25 mouse cellular contexts compared by ENCODE assay signal in the genomic region with DNA sequence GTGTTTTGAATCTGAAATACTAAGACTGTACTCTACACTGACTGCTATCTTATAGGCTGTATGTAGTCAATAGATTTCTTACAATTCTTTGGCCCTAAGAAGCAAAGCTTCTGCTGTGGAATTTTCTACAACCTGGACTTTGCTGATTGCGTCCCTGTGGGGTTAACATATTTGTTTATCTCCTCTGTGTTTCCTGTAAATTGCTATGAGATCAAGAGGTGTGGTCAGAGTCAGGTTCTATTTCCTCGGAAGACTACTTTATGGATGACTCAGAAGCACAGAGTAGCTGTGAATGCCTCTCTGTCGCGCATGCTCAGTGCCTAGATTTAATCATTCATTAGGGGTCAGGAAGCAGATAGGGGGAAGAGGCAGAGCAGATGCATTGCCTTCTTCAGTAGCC. TPM values are rescaled to one million over a fixed set of nuclear protein-coding genes. Genes with fewer than 3 reads are reported as not detected.
DNase-seq lines count a peak whose midpoint lies in the region; ATAC-seq lines count a peak whose summit lies in the region.
"Had no signal": no experiment of that assay in that cellular context is flagged by ENCODE, and none has a peak within 500 bp of the region (broad histone marks: within the 10 kb centered on the region; RNA-seq: fewer than 3 reads in every experiment).

No protein-coding gene starts in this region.

- no peak for ATAC-seq in liver, embryonic 11.5 days (replicated peaks; ENCODE audit: low FRiP score)
- ATAC-seq in liver, embryonic 12.5 days, result peak; percentile 74
- peak; percentile 89 for ATAC-seq in megakaryocyte-erythroid progenitor cell, adult 5-6 weeks (replicated peaks; ENCODE audit: low FRiP score, low TSS enrichment, poor library complexity, severe bottlenecking)
- ATAC-seq: forebrain, embryonic 13.5 days; inflammation-experienced regulatory T-cells, adult 6 months; lung, postnatal 0 days; midbrain, embryonic 15.5 days had no signal

- no peak overlapping the region for H3K9ac ChIP-seq in liver, embryonic 11.5 days (ENCODE audit: low read depth, low read length)
- no peak overlapping the region for H3K9ac ChIP-seq in liver, embryonic 12.5 days
- H3K9ac ChIP-seq: forebrain, embryonic 13.5 days; limb, embryonic 15.5 days; midbrain, embryonic 15.5 days; neural tube, embryonic 15.5 days had no signal

- H3K4me3 ChIP-seq in liver, embryonic 11.5 days (ENCODE audit: low read depth, low read length), result no peak overlapping the region
- H3K4me3 ChIP-seq in liver, embryonic 12.5 days, result no peak overlapping the region
- H3K4me3 ChIP-seq: embryonic facial prominence, embryonic 10.5 days; forebrain, embryonic 13.5 days; heart, embryonic 10.5 days; layer of hippocampus, adult 2 months; limb, embryonic 15.5 days; megakaryocyte, embryonic 14.5 days; midbrain, embryonic 15.5 days; myocyte; neural tube, embryonic 15.5 days had no signal

- no peaks in the 10 kb centered on the region for H3K4me1 ChIP-seq in liver, embryonic 11.5 days (replicated peaks; ENCODE audit: control insufficient read depth, insufficient read depth, low read length)
- H3K4me1 ChIP-seq in liver, embryonic 12.5 days, result peaks cover 16% of the 10 kb centered on the region
- H3K4me1 ChIP-seq: embryonic facial prominence, embryonic 10.5 days; forebrain, embryonic 13.5 days; heart, embryonic 10.5 days; limb, embryonic 15.5 days; midbrain, embryonic 15.5 days; neural tube, embryonic 15.5 days had no signal

- no peaks in the 10 kb centered on the region for H3K9me3 ChIP-seq in liver, embryonic 11.5 days (ENCODE audit: control insufficient read depth, low read length)
- no peaks in the 10 kb centered on the region for H3K9me3 ChIP-seq in liver, embryonic 12.5 days (replicated peaks)
- H3K9me3 ChIP-seq: embryonic facial prominence, embryonic 10.5 days; forebrain, embryonic 13.5 days; heart, embryonic 10.5 days; limb, embryonic 15.5 days; megakaryocyte, embryonic 14.5 days; midbrain, embryonic 15.5 days; neural tube, embryonic 15.5 days had no signal

- intact Hi-C loops in heart, postnatal 25 days (cut with DNase I), result no loop called here

- H3K36me3 ChIP-seq in liver, embryonic 11.5 days (ENCODE audit: control insufficient read depth, insufficient read depth, low read length), result no peaks in the 10 kb centered on the region
- H3K36me3 ChIP-seq in liver, embryonic 12.5 days, result no peaks in the 10 kb centered on the region
- H3K36me3 ChIP-seq: embryonic facial prominence, embryonic 10.5 days; heart, embryonic 10.5 days; limb, embryonic 15.5 days; midbrain, embryonic 15.5 days; neural tube, embryonic 15.5 days had no signal

- H3K27ac ChIP-seq in liver, embryonic 11.5 days (ENCODE audit: low read depth, low read length), result no peak overlapping the region
- H3K27ac ChIP-seq in liver, embryonic 12.5 days, result 0 out of 2 replicates have a peak overlapping the region, but pooled peaks have one; percentile 20
- H3K27ac ChIP-seq: embryonic facial prominence, embryonic 10.5 days; forebrain, embryonic 13.5 days; heart, embryonic 10.5 days; layer of hippocampus, adult 2 months; limb, embryonic 15.5 days; midbrain, embryonic 15.5 days; neural tube, embryonic 15.5 days had no signal

- no peak overlapping the region for H3K4me2 ChIP-seq in liver, embryonic 11.5 days
- H3K4me2 ChIP-seq in liver, embryonic 12.5 days, result no peak overlapping the region
- H3K4me2 ChIP-seq: forebrain, embryonic 13.5 days; limb, embryonic 15.5 days; midbrain, embryonic 15.5 days; neural tube, embryonic 15.5 days had no signal

- no peaks in the 10 kb centered on the region for H3K27me3 ChIP-seq in liver, embryonic 11.5 days (replicated peaks; ENCODE audit: control insufficient read depth, insufficient read depth, low read length)
- no peaks in the 10 kb centered on the region for H3K27me3 ChIP-seq in liver, embryonic 12.5 days (replicated peaks)
- H3K27me3 ChIP-seq: forebrain, embryonic 13.5 days; limb, embryonic 15.5 days; megakaryocyte, embryonic 14.5 days; midbrain, embryonic 15.5 days; neural tube, embryonic 15.5 days had no signal

- WGBS in liver, embryonic 11.5 days, result 42% methylated on average over 4 of the region's 4 CpGs
- 30% methylated on average over 4 of the region's 4 CpGs for WGBS in liver, embryonic 12.5 days (ENCODE audit: insufficient replicate concordance)

- DNase-seq in liver, result peak; percentile 14
- DNase-seq in liver, embryonic 11.5 days (ENCODE audit: low spot score), result no peak
- peak; percentile 5 for DNase-seq in brain, adult 2 months (ENCODE audit: low read depth, low spot score)
- DNase-seq in heart, postnatal 25 days (ENCODE audit: low spot score), result no peak
- DNase-seq in right cerebral cortex, postnatal 14 days, result no peak
- DNase-seq in lung, postnatal 36 days, result no peak
- DNase-seq: cerebellum, adult 11 months; cerebellum, postnatal 36 days; gastrocnemius, postnatal 36 days; kidney, adult 8-10 months; kidney, postnatal 14 days; right cerebral cortex, postnatal 25 days had no signal

RNA-seq across cellular contexts. Expression of a gene that starts 10.1 kb away (rescaled TPM):
- 7.4 and 10.2 TPM in 2 replicates for polyA plus RNA-seq in liver, embryonic 11.5 days (2014; fragmentation: Nextera tagmentation; extraction: Ambion mirVana)
- 9.9 and 11.4 TPM in 2 replicates for polyA plus RNA-seq in liver, embryonic 12.5 days (2016; fragmentation: Nextera tagmentation; extraction: Ambion mirVana)
- total RNA-seq in megakaryocyte-erythroid progenitor cell, adult 5-6 weeks (2014; fragmentation: Nextera tagmentation), result 8.0 and 10.8 TPM in 2 replicates
- 8.1 and 31.5 TPM in 2 replicates for total RNA-seq in megakaryocyte-erythroid progenitor cell, adult 5-6 weeks (2017)
- under 1 TPM; 0.17 to 0.34 TPM for total RNA-seq in heart, postnatal 25 days (2021)

RNA-seq across cellular contexts. Expression of a gene that starts 32.8 kb away (rescaled TPM):
- 25.4 and 26.7 TPM in 2 replicates for polyA plus RNA-seq in liver, embryonic 11.5 days (2014; fragmentation: Nextera tagmentation; extraction: Ambion mirVana)
- 23.1 and 23.3 TPM in 2 replicates for polyA plus RNA-seq in liver, embryonic 12.5 days (2016; fragmentation: Nextera tagmentation; extraction: Ambion mirVana)
- 63.1 and 65.0 TPM in 2 replicates for total RNA-seq in megakaryocyte-erythroid progenitor cell, adult 5-6 weeks (2014; fragmentation: Nextera tagmentation)
- total RNA-seq in megakaryocyte-erythroid progenitor cell, adult 5-6 weeks (2017), result 117 and 131 TPM in 2 replicates
- total RNA-seq in heart, postnatal 25 days (2021), result 1 to 10 TPM; 4.8 to 5.2 TPM

Comparison
In these comparisons a context has a peak if more than half of its experiments do, and no peak if none do; other contexts are left out.
1. DNase-seq: peak in liver (single experiment) and brain, adult 2 months (single experiment); none in liver, embryonic 11.5 days (single experiment), heart, postnatal 25 days (single experiment), right cerebral cortex, postnatal 14 days (single experiment) and lung, postnatal 36 days (single experiment).
2. RNA of a gene that starts 10.1 kb away (total RNA-seq): 8.0 to 31.5 TPM in megakaryocyte-erythroid progenitor cell, adult 5-6 weeks; 0.17 to 0.34 TPM in heart, postnatal 25 days; every median in the first group is over 4 times any median in the second.
3. RNA of a gene that starts 32.8 kb away (total RNA-seq): 63.1 to 131 TPM in megakaryocyte-erythroid progenitor cell, adult 5-6 weeks; 4.8 to 5.2 TPM in heart, postnatal 25 days; every median in the first group is over 10 times any median in the second.